Mouse (Mus musculus) liver, adult 2 months (tissue): ENCODE data around the gene Clec4a3.

Experiments used
- CTCF ChIP-seq: fragments of 200-500 bp; IDR thresholded peaks from 2 replicates; pipeline ENCODE4 v1.5.1; 2011; ENCODE audit warnings: low read depth, low read length, control low read depth
- POLR2A ChIP-seq: fragments of 200-500 bp; IDR thresholded peaks from 2 replicates; pipeline ENCODE4 v1.6.1; 2011; ENCODE audit warnings: low read length, control low read depth; ENCODE audit not compliant: insufficient read depth; ENCODE audit errors: extremely low read depth

DNA sequence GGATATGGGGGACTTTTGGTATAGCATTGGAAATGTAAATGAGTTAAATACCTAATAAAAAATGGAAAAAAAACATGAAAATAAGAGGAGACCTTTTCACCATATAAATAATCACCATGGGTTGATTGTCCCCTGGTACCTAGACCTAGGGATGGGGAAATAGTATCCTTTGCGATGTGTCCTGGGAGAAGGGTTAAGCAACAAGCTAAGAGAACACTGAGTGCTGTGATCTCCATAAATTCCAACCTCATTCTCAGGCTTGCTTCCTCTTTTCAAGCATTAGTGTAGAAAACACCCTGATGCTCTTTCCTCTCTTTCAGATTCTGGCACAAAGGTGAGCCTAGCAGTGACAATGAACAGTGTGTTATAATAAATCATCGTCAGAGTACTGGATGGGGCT is 16.7 kb downstream of the Clec4a3 start:
- TF ChIP-seq POLR2A, result no peak
- TF ChIP-seq CTCF, result no peak
